Mouse (Mus musculus) embryonic facial prominence, embryonic 14.5 days (tissue): ENCODE measurements around the gene Kcnj13. TPM values are rescaled to one million over a fixed set of nuclear protein-coding genes. Genes with fewer than 3 reads are reported as not detected.

Source experiments
- polyA plus RNA-seq: library from polyadenylated mRNA; unstranded; fragments of >200 nt; fragmentation: Nextera tagmentation; extraction: Ambion mirVana; gene quantifications from 2 replicates; pipeline ENCODE4 v1.2.1, GENCODE M21; 2014

Gene Kcnj13
- polyA plus RNA-seq, 1 experiment from 2014 or later, result 5.2 TPM

Other genes with a start within 250 kb of the Kcnj13 start
- 1.7 and 3.0 TPM in 2 replicates for gene Ecel1, start 238.2 kb downstream of the Kcnj13 start, polyA plus RNA-seq
- 0.93 and 1.5 TPM in 2 replicates for gene Prss56, start 211.4 kb downstream of the Kcnj13 start, polyA plus RNA-seq
- gene Chrnd, start 204.1 kb downstream of the Kcnj13 start, polyA plus RNA-seq, result 11.5 and 12.5 TPM in 2 replicates
- gene Chrng, start 190.1 kb downstream of the Kcnj13 start, polyA plus RNA-seq, result 39.6 and 44.8 TPM in 2 replicates
- 133 and 136 TPM in 2 replicates for gene Eif4e2, start 180.8 kb downstream of the Kcnj13 start, polyA plus RNA-seq
- 4.3 and 6.4 TPM in 2 replicates for gene Efhd1, start 130.4 kb downstream of the Kcnj13 start, polyA plus RNA-seq
- gene Gigyf2, start 67.7 kb downstream of the Kcnj13 start, polyA plus RNA-seq, result 41.6 and 46.8 TPM in 2 replicates
- 19.9 and 30.6 TPM in 2 replicates for gene Snorc, start 75.5 kb upstream of the Kcnj13 start, polyA plus RNA-seq
- not detected in 2 replicates for gene Neu2, start 115.2 kb upstream of the Kcnj13 start, polyA plus RNA-seq
- 2.1 and 2.5 TPM in 2 replicates for gene Ngef, start 179.1 kb upstream of the Kcnj13 start, polyA plus RNA-seq
- gene Inpp5d, start 225.6 kb upstream of the Kcnj13 start, polyA plus RNA-seq, result 7.9 and 11.1 TPM in 2 replicates